Mouse (Mus musculus) intestine, embryonic 15.5 days (tissue): ENCODE measurements around the gene Ttyh2. TPM values are rescaled to one million over a fixed set of nuclear protein-coding genes. Genes with fewer than 3 reads are reported as not detected.
A peak's percentile ranks its signal among the peaks of the same experiment; 100 is the strongest.

Experiments used
- ATAC-seq: fragments of 200-750 bp; cut with Nextera tagmentation; 2 replicates; pipeline ENCODE4 v1.8.0; 2017; ENCODE audit warnings: moderate TSS enrichment, moderate library complexity
- H3K27ac ChIP-seq: fragments of 300-500 bp; sonication (generic); 2 replicates; pipeline ENCODE4 v1.5.1; 2015; ENCODE audit warnings: mild to moderate bottlenecking, inconsistent platforms
- H3K27me3 ChIP-seq: fragments of 300-500 bp; sonication (generic); replicated peaks from 2 replicates; pipeline ENCODE4 v1.6.1; 2015; ENCODE audit warnings: inconsistent platforms
- H3K36me3 ChIP-seq: fragments of 300-500 bp; sonication (generic); 2 replicates; pipeline ENCODE4 v1.6.1; 2015; ENCODE audit warnings: inconsistent platforms
- H3K4me1 ChIP-seq: fragments of 300-500 bp; sonication (generic); replicated peaks from 2 replicates; pipeline ENCODE4 v1.6.1; 2015; ENCODE audit warnings: inconsistent platforms
- H3K4me2 ChIP-seq: fragments of 300-500 bp; sonication (generic); replicated peaks from 2 replicates; pipeline ENCODE4 v1.6.1; 2015; ENCODE audit warnings: mild to moderate bottlenecking, inconsistent platforms
- H3K4me3 ChIP-seq: fragments of 300-500 bp; sonication (generic); replicated peaks from 2 replicates; pipeline ENCODE4 v1.5.1; 2015; ENCODE audit warnings: inconsistent platforms
- H3K9ac ChIP-seq: fragments of 300-500 bp; sonication (generic); 2 replicates; pipeline ENCODE4 v1.6.1; 2015; ENCODE audit warnings: inconsistent platforms
- H3K9me3 ChIP-seq: fragments of 300-500 bp; sonication (generic); 2 replicates; pipeline ENCODE4 v1.6.1; 2016; ENCODE audit warnings: inconsistent platforms
- WGBS: fragments of 180-500 bp; shearing (Covaris S2); methylation state at CpG from one replicate; pipeline ENCODE4 v1.1.7; 2015; 5-methylcytosine and 5-hydroxymethylcytosine counted together
- polyA plus RNA-seq: library from polyadenylated mRNA; unstranded; fragments of >200 nt; fragmentation: Nextera tagmentation; extraction: Ambion mirVana; gene quantifications from 2 replicates; pipeline ENCODE4 v1.2.1, GENCODE M21; 2015

Ttyh2 gene
- polyA plus RNA-seq, 1 experiment from 2014 or later = 28.5 TPM

- H3K27me3 ChIP-seq = peaks cover 12% of the 10 kb centered on the region; the same call in 1 of the 2 replicates
- no peaks in the 10 kb centered on the region for H3K36me3 ChIP-seq
- no peak within 1 kb of the TSS for H3K27ac ChIP-seq
- H3K4me1 ChIP-seq = peaks cover 7% of the 10 kb centered on the region; the same call in 1 of the 2 replicates
- ATAC-seq = peak; percentile 91
- no peaks in the 10 kb centered on the region for H3K9me3 ChIP-seq
- peak within 1 kb of the TSS; percentile 96 for H3K4me2 ChIP-seq
- peak within 1 kb of the TSS; percentile 46 for H3K9ac ChIP-seq
- 3% methylated on average over 51 of the region's 51 CpGs for WGBS
- H3K4me3 ChIP-seq = peak within 1 kb of the TSS; percentile 49
Measured at GRCm38 (mm10) chr11:114764820-114765818, 89.9 kb downstream of the Ttyh2 start, which contains the start of gene Kif19a. Gene Kif19a (plus strand): TSS chr11:114765388.

- no peak overlapping the region for H3K4me2 ChIP-seq
- H3K9me3 ChIP-seq = no peaks in the 10 kb centered on the region
- H3K4me1 ChIP-seq = peaks cover 4% of the 10 kb centered on the region; the same call in 1 of the 2 replicates
- H3K4me3 ChIP-seq = no peak overlapping the region
- no peak for ATAC-seq
- H3K36me3 ChIP-seq = no peaks in the 10 kb centered on the region
- H3K9ac ChIP-seq = no peak overlapping the region
- H3K27me3 ChIP-seq = peaks cover 12% of the 10 kb centered on the region; the same call in 1 of the 2 replicates
- 52% methylated on average over 6 of the region's 6 CpGs for WGBS
- no peak overlapping the region for H3K27ac ChIP-seq
Measured at GRCm38 (mm10) chr11:114769911-114770310, 94.7 kb downstream of the Ttyh2 start.

Other genes starting within 250 kb of the Ttyh2 start
- gene Rpl38, start 6.9 kb upstream of the Ttyh2 start, polyA plus RNA-seq = 1,066 and 1,145 TPM in 2 replicates
- 0.21 and 0.29 TPM in 2 replicates for gene Dnaic2, start 52.0 kb downstream of the Ttyh2 start, polyA plus RNA-seq
- gene Kif19a, start 90.0 kb downstream of the Ttyh2 start, polyA plus RNA-seq = 0.33 and 0.45 TPM in 2 replicates
- gene Btbd17, start 120.5 kb downstream of the Ttyh2 start, polyA plus RNA-seq = 1.4 and 1.5 TPM in 2 replicates
- 0.21 and 0.51 TPM in 2 replicates for gene Gpr142, start 123.5 kb downstream of the Ttyh2 start, polyA plus RNA-seq
- gene Gprc5c, start 175.7 kb downstream of the Ttyh2 start, polyA plus RNA-seq = 15.5 and 16.0 TPM in 2 replicates
- gene Cd300a, start 214.6 kb downstream of the Ttyh2 start, polyA plus RNA-seq = 1.2 and 2.2 TPM in 2 replicates